Mouse (Mus musculus) ovary, postnatal 36 days (tissue): Measurements from ENCODE around the gene C87436.

Experiments
- DNase-seq: peaks from one replicate; pipeline ENCODE4 v3.0.0; 2022; ENCODE audit warnings: low spot score, mixed read lengths

C87436 gene

GRCm38 (mm10) chr6:86426358-86426757, 11.8 kb upstream of the C87436 start, which contains the start of gene Gm44790:
Gm44790 (plus strand) TSS chr6:86426658.
- DNase-seq, result no peak

GRCm38 (mm10) chr6:86431531-86431930, 6.6 kb upstream of the C87436 start:
- no peak for DNase-seq

GRCm38 (mm10) chr6:86433696-86434095, 4.5 kb upstream of the C87436 start:
- DNase-seq, result no peak

GRCm38 (mm10) chr6:86437711-86438110, 463 bp upstream of the C87436 start:
- DNase-seq, result peak; percentile 40

- DNase-seq, result no peak
Observed at GRCm38 (mm10) chr6:86439119-86439496, 934 bp downstream of the C87436 start.

- DNase-seq, result no peak
Observed at GRCm38 (mm10) chr6:86439531-86439930, 1.4 kb downstream of the C87436 start.

GRCm38 (mm10) chr6:86441571-86441970, 3.4 kb downstream of the C87436 start:
- no peak for DNase-seq

- DNase-seq, result no peak
Observed at GRCm38 (mm10) chr6:86445551-86445950, 7.4 kb downstream of the C87436 start.

GRCm38 (mm10) chr6:86446927-86447568, 8.9 kb downstream of the C87436 start:
- no peak for DNase-seq

- DNase-seq, result no peak
Observed at GRCm38 (mm10) chr6:86456727-86457126, 18.6 kb downstream of the C87436 start.

- DNase-seq, result no peak
Observed at GRCm38 (mm10) chr6:86463079-86463478, 24.9 kb downstream of the C87436 start.

- no peak for DNase-seq
Observed at GRCm38 (mm10) chr6:86471317-86471716, 33.1 kb downstream of the C87436 start.

- no peak for DNase-seq
Observed at GRCm38 (mm10) chr6:86471760-86472099, 33.6 kb downstream of the C87436 start.

GRCm38 (mm10) chr6:86472100-86472955, 34.2 kb downstream of the C87436 start:
- DNase-seq, result peak; percentile 100

- no peak for DNase-seq
Observed at GRCm38 (mm10) chr6:86473077-86473476, 34.9 kb downstream of the C87436 start.

- DNase-seq, result no peak
Observed at GRCm38 (mm10) chr6:86474072-86474471, 35.9 kb downstream of the C87436 start.

GRCm38 (mm10) chr6:86474646-86475181, 36.5 kb downstream of the C87436 start:
- no peak for DNase-seq

GRCm38 (mm10) chr6:86475462-86476167, 37.4 kb downstream of the C87436 start:
- peak; percentile 63 for DNase-seq

- DNase-seq, result no peak
Observed at GRCm38 (mm10) chr6:86476931-86477330, 38.8 kb downstream of the C87436 start.

GRCm38 (mm10) chr6:86479311-86479710, 41.1 kb downstream of the C87436 start:
- no peak for DNase-seq

- no peak for DNase-seq
Observed at GRCm38 (mm10) chr6:86479816-86480188, 41.6 kb downstream of the C87436 start.

GRCm38 (mm10) chr6:86480189-86480831, 42.1 kb downstream of the C87436 start:
- DNase-seq, result peak; percentile 55
